Mouse (Mus musculus) embryonic facial prominence, embryonic 11.5 days (tissue): ENCODE measurements around the gene Cfap43. TPM values are rescaled to one million over a fixed set of nuclear protein-coding genes. Genes with fewer than 3 reads are reported as not detected.

ENCODE experiments used
- ATAC-seq: fragments of 200-750 bp; cut with Nextera tagmentation; replicated peaks from 2 replicates; pipeline ENCODE4 v1.8.0; 2017; ENCODE audit warnings: low read depth; ENCODE audit not compliant: insufficient number of reproducible peaks, low FRiP score, low TSS enrichment
- DNase-seq: peaks from one replicate; pipeline ENCODE4 v3.0.0-alpha.2; 2015; ENCODE audit warnings: low spot score
- H3K27ac ChIP-seq: fragments of 300-500 bp; sonication (generic); replicated peaks from 2 replicates; pipeline ENCODE4 v1.5.1; 2014; ENCODE audit warnings: mild to moderate bottlenecking, low read depth, low read length, control low read depth
- H3K27me3 ChIP-seq: fragments of 300-500 bp; sonication (generic); 2 replicates; pipeline ENCODE4 v1.6.1; 2014; ENCODE audit warnings: mild to moderate bottlenecking, low read length, moderate library complexity, mixed read lengths; ENCODE audit not compliant: control insufficient read depth, insufficient read depth
- H3K36me3 ChIP-seq: fragments of 300-500 bp; sonication (generic); replicated peaks from 2 replicates; pipeline ENCODE4 v1.6.1; 2014; ENCODE audit warnings: low read depth, mild to moderate bottlenecking, low read length, moderate library complexity, mixed read lengths; ENCODE audit not compliant: control insufficient read depth, insufficient read depth
- H3K4me1 ChIP-seq: fragments of 300-500 bp; sonication (generic); 2 replicates; pipeline ENCODE4 v1.6.1; 2014; ENCODE audit warnings: low read length, mixed read lengths; ENCODE audit not compliant: control insufficient read depth, insufficient read depth
- H3K4me2 ChIP-seq: fragments of 300-500 bp; sonication (generic); 2 replicates; pipeline ENCODE4 v1.6.1; 2014; ENCODE audit warnings: low read depth, mild to moderate bottlenecking, control low read depth, low read length, moderate library complexity
- H3K4me3 ChIP-seq: fragments of 300-500 bp; sonication (generic); 2 replicates; pipeline ENCODE4 v1.5.1; 2014; ENCODE audit warnings: low read depth, low read length, control low read depth
- H3K9ac ChIP-seq: fragments of 300-500 bp; sonication (generic); replicated peaks from 2 replicates; pipeline ENCODE4 v1.6.1; 2014; ENCODE audit warnings: mild to moderate bottlenecking, control low read depth, low read length
- H3K9me3 ChIP-seq: fragments of 300-500 bp; sonication (generic); replicated peaks from 2 replicates; pipeline ENCODE4 v1.6.1; 2016; ENCODE audit warnings: mild to moderate bottlenecking, low read length, inconsistent platforms, mixed read lengths; ENCODE audit not compliant: control insufficient read depth
- WGBS: fragments of 180-500 bp; shearing (Covaris S2); extraction: QIAGEN DNeasy Blood & Tissue Kit; methylation state at CpG from one replicate; pipeline ENCODE4 v1.1.7; 2014; 5-methylcytosine and 5-hydroxymethylcytosine counted together
- polyA plus RNA-seq: library from polyadenylated mRNA; unstranded; fragments of >200 nt; fragmentation: Nextera tagmentation; extraction: Ambion mirVana; gene quantifications from 2 replicates; pipeline ENCODE4 v1.2.1, GENCODE M21; 2014

Gene Cfap43
- polyA plus RNA-seq, 1 experiment from 2014 or later: not detected

DNA sequence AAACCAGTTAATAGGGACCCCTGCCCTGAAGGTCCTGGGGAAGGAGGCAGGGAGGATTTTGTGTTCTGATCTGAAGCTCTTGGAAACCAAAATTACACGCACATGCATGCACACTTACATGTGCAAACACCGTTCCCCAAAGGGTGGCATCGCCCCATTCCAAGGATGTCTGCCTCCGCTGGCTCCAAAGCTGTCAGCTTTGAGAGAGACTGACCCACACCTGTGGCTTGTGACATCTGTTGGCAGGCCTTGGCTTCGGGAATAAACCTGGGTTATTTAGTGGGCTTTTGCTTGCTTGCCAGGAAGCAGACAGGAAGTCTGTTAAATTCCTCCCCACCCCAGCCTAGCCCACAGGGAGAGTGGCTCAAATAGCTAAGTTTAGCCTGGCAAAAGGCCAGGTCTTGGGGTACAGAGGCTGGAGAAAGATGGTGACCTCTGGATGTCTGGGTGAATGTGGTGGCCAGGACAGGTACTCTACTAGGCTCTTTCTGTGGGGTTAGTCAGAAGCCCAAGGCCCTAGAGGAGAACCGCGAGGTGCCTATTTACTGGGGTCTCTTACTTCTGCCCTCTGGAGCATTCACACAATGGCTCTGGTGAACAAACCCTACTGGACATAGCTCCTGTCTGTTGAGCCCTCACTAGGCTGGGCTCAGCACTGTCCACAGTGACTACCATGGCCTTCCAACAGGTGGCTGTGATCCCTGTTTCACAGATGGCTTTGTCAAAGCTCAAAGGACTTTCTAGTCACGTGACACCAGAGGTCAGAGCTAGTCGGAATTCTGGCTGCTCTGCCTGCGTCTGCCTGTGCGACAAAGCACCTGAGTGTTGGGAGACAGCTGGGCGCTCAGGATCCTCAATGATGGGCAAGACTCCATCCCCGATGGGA, 16.5 kb downstream of the Cfap43 start:
- Histone ChIP-seq H3K27me3 (no peaks in the 10 kb centered on the region), H3K9me3 (no peaks in the 10 kb centered on the region), H3K9ac (no peak overlapping the region), H3K4me1 (peaks cover 7% of the 10 kb centered on the region), H3K4me3 (no peak overlapping the region), H3K36me3 (no peaks in the 10 kb centered on the region; the same call in 1 of the 2 replicates), H3K27ac (no peak overlapping the region), H3K4me2 (no peak overlapping the region)
- DNase-seq: peak; percentile 22
- WGBS: 60% methylated on average over 13 of the region's 13 CpGs
- peak; percentile 45; the same call in 1 of the 2 replicates for ATAC-seq

DNA sequence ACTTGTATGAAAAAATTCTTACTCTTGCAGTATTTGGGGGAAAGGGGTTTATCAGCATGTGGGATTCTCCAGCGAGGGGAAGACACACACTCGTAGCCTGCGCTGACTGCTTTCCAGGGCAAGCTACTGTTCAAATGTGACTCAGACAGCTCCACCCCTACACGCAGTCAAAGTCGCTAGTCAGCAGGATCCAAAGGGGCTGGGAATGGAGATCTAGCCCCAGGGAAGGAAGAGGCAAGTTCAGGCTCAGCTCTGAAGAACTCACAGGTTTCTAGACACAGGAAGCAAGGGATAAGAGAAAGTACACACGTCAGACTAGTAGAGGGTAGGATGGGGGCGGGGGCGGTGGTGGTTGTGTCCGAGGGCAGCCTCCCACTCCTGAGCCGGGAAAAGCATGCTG, 18.5 kb downstream of the Cfap43 start:
- ATAC-seq (no peak), DNase-seq (no peak)
- 85% methylated on average over 10 of the region's 10 CpGs for WGBS
- no peak overlapping the region for H3K9ac ChIP-seq
- H3K27ac ChIP-seq: no peak overlapping the region
- H3K9me3 ChIP-seq: no peaks in the 10 kb centered on the region
- H3K4me3 ChIP-seq: no peak overlapping the region
- H3K27me3 ChIP-seq: no peaks in the 10 kb centered on the region
- peaks cover 7% of the 10 kb centered on the region for H3K36me3 ChIP-seq
- peaks cover 7% of the 10 kb centered on the region for H3K4me1 ChIP-seq
- no peak overlapping the region for H3K4me2 ChIP-seq

DNA sequence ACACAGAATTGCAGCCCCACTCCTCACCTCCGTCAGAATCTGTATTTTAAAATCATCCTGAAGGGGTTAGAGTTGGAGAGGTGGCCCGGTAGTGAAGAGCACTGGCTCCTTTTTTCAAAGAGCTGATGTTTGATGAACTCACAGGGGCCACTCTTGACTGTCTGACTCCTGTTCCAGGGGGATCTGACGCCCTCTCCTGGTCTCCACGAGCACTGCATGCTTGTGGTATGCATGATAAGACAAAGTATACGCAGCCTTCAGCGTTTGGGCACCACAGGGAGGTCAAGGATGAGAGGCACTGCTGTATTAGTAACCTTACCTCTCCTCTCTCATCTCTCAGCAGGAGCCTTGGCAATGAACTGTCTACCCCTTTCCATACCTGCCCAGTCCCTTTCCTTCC, 19.1 kb downstream of the Cfap43 start:
- no peaks in the 10 kb centered on the region for H3K27me3 ChIP-seq
- H3K4me1 ChIP-seq: peaks cover 7% of the 10 kb centered on the region
- H3K27ac ChIP-seq: no peak overlapping the region
- H3K4me2 ChIP-seq: no peak overlapping the region
- no peak overlapping the region for H3K9ac ChIP-seq
- no peak for ATAC-seq
- H3K9me3 ChIP-seq: no peaks in the 10 kb centered on the region
- DNase-seq: peak; percentile 8
- peaks cover 7% of the 10 kb centered on the region for H3K36me3 ChIP-seq
- 69% methylated on average over 6 of the region's 6 CpGs for WGBS
- H3K4me3 ChIP-seq: no peak overlapping the region

DNA sequence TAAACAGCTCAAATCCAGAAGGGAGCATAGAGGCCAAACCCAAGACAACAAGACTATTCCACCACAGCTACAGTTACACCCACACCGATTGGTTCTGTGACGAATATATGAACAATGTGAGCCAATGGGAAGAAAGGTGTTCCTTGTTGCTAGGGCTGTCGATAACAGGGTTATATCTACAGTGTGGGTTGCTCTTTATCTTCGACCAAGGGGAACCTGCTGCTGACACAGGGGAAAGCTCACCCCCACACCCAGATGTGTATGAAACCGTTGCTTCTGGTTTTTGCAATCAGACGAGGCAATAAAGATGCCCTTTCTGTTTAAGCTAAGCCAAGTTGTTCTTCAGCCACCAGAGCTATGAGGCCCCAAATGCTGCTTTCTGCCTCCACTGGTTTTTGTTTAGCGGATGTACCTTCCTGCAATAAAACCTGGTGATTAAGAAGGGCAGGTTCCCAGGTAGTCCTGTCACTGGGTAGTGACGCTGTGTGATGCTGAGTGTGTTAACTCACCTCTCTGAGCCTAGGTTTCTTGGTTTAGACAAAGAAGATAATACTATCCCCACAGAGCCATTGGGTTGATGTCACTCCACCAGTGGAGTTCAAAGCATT, 20.5 kb downstream of the Cfap43 start:
- Histone ChIP-seq H3K4me1 (peaks cover 6% of the 10 kb centered on the region), H3K9me3 (no peaks in the 10 kb centered on the region), H3K4me2 (no peak overlapping the region), H3K36me3 (peaks cover 7% of the 10 kb centered on the region), H3K4me3 (no peak overlapping the region), H3K27me3 (no peaks in the 10 kb centered on the region), H3K27ac (no peak overlapping the region), H3K9ac (no peak overlapping the region)
- DNase-seq (no peak), ATAC-seq (no peak)
- 88% methylated on average over 8 of the region's 8 CpGs for WGBS

DNA sequence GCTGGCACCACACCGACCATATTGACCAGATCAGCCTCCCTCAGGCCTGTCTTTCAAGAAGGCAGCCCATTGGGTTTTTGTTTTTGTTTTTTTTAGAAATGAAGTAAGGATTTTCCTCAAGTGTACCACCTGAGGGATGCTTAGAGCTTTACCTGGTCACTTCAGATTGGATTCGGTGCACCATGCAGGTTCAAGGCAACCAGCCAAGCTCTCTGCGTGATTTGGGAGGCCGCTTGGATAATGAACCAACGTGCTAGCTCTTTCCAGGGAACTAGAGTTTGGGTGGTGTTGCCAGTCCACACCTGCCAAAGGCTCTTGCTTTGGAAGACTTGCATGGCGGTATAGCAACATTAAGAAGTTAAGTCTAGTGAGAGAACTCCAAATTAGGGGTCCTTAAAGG, 26.0 kb downstream of the Cfap43 start:
- Histone ChIP-seq H3K4me1 (no peaks in the 10 kb centered on the region), H3K9ac (no peak overlapping the region), H3K27ac (no peak overlapping the region), H3K4me3 (no peak overlapping the region), H3K27me3 (no peaks in the 10 kb centered on the region), H3K9me3 (no peaks in the 10 kb centered on the region), H3K36me3 (peaks cover 7% of the 10 kb centered on the region), H3K4me2 (no peak overlapping the region)
- DNase-seq (no peak), ATAC-seq (no peak)
- 98% methylated on average over 6 of the region's 6 CpGs for WGBS

DNA sequence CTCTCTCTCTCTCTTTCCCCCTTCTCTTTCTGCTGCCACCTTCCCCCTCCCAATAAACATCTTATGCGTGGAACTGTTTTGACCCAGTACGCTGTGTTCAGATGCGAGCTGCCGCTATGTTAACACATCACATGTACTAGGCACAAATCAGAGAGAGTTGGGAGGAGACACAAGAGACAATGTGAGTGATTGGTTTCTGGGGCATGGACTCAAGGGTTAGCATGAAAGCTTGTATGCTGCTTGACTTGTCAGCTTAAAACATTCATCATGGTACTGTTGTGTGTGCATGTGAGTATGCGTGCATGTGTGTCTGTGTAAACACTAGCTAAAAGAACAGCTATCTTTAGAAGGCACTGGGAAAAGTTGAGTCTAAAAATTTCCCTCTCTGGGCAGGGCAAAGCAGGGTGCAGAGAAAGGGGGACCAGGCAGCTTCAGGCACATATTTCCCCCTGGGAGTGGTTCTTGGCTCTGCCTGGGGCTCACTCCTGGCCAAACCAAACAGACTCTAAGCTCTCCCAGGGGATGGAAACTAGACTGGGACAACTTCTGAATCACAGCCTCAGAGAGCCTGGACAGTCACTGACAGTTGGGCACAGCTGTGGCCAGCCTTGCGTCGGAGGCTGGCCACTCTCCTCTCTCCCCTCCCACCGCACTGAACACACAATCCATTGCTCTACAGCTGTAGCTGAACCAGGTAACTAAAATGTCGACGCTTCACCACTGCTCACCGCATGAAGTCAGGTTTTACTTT, 27.4 kb downstream of the Cfap43 start:
- no peaks in the 10 kb centered on the region for H3K9me3 ChIP-seq
- no peak overlapping the region for H3K9ac ChIP-seq
- H3K4me3 ChIP-seq: no peak overlapping the region
- H3K27ac ChIP-seq: no peak overlapping the region
- H3K4me1 ChIP-seq: no peaks in the 10 kb centered on the region
- no peaks in the 10 kb centered on the region for H3K27me3 ChIP-seq
- peaks cover 7% of the 10 kb centered on the region for H3K36me3 ChIP-seq
- 83% methylated on average over 11 of the region's 11 CpGs for WGBS
- no peak for ATAC-seq
- no peak overlapping the region for H3K4me2 ChIP-seq
- no peak for DNase-seq

DNA sequence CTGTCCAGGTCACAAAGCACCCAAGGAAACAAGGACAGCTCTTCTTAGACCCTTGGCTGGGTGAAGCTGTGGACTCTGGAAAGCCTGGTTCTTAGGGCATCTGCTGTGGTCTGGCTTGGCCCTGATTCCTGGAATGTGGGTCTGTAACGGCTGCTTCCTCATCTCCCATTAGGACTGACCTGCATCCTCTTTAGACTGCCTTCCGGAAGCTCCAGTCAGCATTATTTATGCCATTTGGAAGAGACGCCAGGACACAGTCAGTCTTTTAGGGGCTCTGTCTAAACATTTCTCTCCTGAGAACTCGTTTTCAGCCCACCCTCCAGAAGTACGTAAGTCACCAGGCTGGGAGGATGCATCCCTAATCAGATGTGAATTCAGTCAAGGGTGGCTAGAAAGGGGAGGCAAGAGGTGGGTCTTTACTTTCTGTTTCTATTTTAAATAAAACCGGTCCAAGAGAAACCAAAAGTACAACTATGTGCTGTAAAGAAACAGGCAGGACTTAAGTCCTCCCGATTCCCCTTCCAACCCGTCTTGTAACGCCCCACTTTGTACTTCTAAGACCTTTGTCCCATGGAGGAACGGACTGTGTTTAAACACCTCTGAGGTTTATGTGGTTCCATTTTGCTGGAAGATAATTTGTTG, 28.5 kb downstream of the Cfap43 start:
- Histone ChIP-seq H3K9me3 (no peaks in the 10 kb centered on the region), H3K36me3 (no peaks in the 10 kb centered on the region; the same call in 1 of the 2 replicates), H3K4me1 (no peaks in the 10 kb centered on the region), H3K4me2 (no peak overlapping the region), H3K9ac (no peak overlapping the region), H3K4me3 (no peak overlapping the region), H3K27ac (no peak overlapping the region), H3K27me3 (no peaks in the 10 kb centered on the region)
- 75% methylated on average over 10 of the region's 10 CpGs for WGBS
- ATAC-seq (no peak), DNase-seq (no peak)
